Mouse (Mus musculus): ENCODE results near the gene Zfp324.

Gene Zfp324

DNA sequence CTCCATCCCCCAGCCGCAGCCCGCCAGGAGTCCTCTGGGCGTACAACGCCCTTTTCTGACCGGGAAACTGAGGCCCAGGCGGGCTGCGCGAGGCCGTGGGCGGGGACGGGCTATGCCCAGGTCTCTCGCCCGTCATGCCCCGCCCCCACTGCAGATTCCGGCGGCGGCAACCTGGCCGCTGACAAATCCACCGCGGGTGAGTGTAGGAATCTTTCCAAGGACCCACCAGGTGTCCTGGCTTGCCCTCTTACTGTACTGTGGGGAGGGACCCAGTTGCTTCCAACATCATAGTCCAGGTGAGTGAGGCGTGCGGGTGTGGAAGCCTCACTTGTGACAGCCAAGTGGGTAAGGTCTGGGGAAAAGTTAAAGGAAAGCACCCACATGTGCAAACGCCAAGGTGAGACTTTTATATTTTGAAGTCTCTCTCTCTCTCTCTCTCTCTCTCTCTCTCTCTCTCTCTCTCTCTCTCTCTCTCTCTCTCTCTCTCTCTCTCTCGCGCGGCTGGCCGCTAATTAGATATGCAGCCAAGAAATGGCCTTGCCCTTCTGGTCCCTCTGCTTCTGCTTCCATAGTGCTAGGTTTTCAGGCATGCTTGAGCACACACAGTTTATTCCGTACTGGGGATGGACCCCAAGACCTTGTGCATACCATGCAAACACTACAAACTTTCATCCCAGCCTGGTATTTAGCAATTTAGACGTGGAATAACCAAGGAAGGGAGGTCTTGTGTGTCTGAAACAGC, 637 bp downstream of the Zfp324 start:
- peak in 1 of 2 experiments; percentile 60 for DNase-seq (ENCODE audit: low spot score in 2 of 2)

DNA sequence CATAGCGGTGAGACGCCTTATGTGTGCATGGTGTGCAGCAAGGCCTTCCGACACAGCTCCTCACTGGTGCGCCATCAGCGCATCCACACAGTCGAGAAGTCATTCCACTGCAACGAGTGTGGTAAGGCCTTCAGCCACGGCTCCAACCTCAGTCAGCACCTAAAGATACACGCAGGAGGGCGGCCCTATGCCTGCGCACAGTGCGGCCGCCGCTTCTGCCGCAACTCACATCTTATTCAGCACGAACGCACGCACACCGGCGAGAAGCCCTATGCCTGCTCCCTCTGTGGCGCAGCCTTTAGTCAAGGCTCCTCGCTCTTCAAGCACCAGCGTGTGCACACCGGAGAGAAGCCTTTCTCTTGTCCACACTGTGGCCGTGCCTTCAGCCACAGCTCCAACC, 5.3 kb downstream of the Zfp324 start:
- no peak for DNase-seq (ENCODE audit: low spot score in 2 of 2)

DNA sequence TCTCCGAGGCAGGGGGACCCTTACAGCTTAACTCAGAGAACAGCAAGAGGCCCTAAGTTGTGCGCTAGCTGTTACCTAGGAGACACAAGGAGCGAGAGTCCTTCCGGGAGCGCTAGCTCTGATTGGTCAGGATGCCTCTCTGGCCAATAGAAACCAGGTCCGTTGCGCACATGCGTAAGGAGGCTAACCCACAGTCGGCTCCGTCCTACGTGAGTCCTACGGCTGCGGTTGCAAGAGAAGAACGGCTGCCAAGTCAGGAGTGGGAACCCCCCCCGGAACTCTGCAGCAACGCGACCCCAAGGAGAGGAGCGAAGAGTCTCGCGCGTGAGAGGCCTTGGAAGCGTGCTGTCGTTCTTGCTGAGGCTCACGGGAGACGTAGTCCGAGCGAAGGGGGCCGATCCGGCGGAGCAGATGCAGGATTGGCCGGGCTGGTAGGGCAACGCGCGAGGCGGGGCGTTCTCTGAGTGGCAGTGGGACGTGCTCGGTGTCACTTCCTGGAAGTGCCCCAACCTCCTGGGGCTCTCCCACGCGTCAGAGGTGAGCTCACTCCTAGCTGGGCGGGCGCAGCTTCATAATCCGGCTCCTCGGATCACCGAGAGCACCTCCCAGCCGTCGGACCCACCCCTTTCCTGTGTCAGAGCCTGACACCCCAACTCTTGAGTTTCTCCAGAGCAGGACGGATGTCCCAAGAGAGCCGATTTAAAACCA, 12.2 kb downstream of the Zfp324 start, which contains the start of gene Zfp446:
Gene Zfp446 (plus strand): TSS at position 167 of the 708 bp plus-strand sequence.
- peak; percentile 99 to 100 for DNase-seq (ENCODE audit: low spot score in 2 of 2)

DNA sequence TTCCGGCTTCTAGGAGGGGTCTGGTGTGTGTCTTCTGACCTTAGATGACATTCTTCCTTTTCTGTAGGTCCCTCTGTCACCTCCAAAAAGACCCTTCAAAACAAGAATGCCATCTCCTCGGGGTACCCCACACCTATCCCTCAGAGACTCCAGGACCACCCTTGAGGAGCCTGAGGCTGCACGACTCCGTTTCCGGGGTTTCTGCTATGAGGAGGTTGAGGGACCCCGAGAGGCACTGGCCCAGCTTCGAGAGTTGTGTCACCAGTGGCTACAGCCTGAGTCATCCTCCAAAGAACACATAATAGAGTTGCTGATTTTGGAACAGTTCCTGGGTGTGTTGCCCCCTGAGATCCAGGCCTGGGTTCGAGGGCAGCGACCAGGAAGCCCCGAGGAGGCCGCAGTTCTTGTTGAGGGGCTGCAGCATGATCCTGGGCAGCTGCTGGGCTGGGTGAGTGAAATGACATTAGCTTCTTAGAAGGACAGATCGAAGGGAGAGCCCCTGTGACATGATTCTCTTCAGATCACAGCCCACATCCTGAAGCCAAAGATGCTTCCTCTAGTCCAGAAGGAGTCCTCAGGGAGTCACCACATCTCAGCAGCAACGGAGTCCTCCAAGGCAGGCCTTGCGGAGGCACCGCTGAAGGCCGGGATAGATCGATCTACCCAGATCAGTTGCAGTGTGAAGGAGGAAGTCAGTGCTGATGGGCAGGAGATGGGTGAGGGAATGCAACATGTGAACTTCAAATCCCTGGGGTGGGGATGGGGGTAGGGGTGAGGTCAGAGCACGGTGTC, 13.5 kb downstream of the Zfp324 start:
- DNase-seq (ENCODE audit: low spot score in 2 of 2) = no peak

DNA sequence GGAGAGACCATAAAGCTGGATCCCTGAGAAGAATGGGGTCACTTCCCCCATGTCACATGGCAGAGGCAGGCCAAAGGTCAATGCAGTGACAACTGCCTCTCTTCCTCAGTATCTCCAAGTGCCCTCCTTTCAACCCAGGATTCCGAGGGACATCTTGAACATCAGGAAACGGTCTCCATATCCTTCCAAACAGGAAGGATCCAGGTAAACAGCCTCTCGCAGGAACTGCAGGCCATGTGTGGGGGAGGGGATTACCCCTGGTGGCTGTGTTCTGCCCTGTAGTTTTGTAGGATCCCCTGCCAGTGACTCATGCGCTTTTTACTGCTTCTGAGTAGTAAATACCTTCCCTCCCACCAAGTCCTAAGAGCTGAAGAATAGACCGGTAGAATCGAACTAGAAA, 14.1 kb downstream of the Zfp324 start:
- no peak for DNase-seq (ENCODE audit: low spot score in 2 of 2)

DNA sequence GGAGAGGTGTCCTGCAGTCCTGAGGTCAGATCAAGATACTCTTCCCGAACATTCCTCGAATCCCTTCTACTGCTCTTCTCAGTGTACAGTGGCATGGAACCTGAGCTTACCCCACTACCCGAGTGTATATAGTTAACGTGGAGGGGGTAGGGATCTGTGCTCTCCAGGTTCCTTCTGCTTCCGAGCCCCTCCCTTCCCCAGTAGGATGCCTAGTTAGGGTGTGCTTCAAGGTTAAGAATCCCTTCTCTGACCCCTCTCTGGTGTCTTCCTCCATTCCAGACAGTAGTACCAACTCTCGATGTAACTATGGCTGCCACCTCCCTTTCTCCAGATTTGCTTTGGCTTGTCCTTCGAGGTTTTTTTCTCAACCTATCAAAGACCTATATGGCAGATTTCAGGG, 14.7 kb downstream of the Zfp324 start:
- DNase-seq (ENCODE audit: low spot score in 2 of 2) = no peak

DNA sequence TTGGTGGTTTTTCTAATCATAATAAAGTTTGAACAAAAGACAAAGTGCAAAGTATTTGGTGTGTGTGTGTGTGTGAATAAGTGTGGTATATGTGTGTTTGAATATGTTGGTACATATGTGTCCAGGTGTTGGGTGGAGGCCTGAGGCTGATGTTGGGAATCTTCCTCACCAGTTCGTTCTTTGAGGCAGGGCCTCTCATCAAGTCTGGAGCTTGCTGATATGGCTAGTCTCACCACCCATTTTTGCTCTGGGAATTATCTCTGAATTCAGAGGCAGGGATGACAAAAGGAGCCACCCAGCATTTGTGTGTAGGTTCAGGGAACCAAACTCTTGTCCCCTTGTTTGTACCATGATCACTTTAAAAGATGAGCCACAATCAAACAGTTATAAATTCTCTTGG, 20.1 kb downstream of the Zfp324 start:
- DNase-seq (ENCODE audit: low spot score in 2 of 2) = no peak

DNA sequence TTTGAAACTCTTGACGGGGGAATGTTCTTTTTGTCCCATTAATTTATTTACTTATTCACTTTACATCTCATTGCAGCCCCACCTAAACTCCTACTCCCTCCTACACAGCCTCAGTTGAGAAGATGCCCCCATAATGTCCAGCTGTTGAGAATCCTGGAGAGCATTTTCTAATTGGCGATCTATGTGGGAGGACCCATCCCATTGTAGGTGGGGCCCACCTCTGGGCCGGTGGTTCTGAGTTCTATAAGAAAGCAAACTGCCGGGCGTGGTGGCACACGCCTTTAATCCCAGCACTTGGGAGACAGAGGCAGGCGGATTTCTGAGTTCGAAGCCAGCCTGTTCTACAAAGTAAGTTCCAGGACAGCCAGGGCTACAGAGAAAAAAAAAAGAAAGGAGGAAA, 21.3 kb downstream of the Zfp324 start:
- no peak for DNase-seq (ENCODE audit: low spot score in 2 of 2)

DNA sequence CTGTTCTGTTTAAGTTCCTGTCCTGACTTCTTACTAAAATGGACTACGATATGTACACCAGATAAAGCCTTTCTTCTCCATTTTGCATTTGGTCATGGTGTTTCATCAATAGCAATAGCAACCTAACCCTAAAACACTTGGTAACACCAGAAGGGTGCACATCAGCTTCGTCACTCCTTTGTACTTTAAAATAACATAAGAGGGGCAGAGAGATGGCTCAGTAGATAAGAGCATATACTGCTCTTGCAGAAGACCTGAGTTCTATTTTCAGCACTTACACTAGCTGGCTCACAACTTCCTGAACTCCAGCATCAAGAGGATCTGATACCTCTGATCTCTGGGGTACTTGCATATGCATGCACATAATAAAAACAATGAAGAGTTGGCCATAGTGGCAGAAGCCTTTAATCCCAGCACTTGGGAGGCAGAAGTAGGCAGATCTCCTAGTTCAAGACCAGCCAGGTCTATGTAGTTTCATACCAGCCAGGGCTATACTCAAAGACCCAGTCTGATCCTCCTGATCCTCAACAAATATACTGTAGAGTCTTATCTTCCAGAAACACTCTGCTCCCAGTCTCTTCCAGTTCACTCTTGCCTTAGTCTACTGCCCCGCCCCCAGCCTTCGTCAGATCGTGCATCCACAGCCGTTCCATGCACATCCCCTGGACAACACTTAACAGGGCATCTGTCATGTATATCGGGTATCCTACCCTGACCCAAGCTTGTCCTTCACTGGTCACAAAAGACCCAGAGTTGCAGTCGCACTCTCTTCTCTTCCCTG, 22.0 kb downstream of the Zfp324 start:
- no peak for DNase-seq (ENCODE audit: low spot score in 2 of 2)

DNA sequence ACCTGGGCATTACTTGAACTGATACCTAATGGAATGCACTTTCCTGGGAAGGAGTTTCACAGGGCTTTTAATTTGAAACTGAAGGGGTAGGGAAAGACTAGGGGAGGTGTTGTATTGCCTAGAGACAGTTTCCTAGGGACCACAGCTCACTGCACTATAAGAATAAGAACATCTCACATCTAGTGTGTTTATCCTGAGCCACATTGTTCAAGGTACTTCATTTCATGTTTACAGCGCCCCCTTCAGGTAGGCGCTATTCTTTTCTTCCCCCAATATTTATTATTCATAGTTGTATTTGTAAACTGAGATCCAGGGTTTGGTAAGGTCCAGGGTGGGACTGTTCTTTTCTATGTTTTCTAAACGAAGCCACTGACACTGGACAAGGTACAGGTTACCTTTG, 26.6 kb downstream of the Zfp324 start:
- no peak for DNase-seq (ENCODE audit: low spot score in 2 of 2)

DNA sequence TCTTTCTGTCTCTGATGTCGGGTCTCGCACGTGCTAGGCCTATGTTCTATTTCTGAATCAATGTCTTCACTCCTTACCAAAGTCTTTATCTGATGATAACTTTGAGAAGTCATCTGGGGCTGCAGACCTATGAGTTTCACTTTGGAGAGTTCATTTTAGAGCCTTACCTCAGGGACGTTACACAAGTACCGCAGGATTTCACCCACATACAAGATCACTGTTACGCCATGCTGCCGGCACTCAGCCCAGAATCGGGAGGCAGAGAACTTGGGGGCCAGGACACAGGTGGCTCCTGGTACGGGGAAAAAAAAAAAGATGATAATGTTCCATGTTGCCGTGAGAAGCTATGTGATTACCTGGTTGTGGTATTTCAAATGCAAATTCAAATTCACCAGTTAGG, 27.5 kb downstream of the Zfp324 start:
- no peak for DNase-seq (ENCODE audit: low spot score in 2 of 2)

DNA sequence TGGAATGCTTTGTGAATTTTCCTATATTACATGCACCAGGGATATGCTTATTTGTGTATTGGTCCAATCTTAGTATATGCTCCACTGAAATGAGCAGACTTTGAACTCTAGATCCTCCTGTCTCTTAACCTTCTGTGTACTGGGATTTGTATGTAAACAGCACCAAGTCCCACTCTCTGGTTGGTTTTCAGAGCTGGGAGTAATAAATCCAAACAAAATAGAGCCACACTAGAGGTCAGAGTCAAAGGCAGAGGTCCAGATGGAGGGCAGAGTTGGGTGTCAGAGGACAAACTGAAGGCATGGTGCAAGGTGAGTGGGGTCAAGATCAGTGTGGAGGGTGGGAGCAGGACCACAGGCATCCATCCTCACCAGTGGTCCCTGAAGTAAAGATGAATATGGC, 30.2 kb downstream of the Zfp324 start:
- no peak for DNase-seq (ENCODE audit: low spot score in 2 of 2)

DNA sequence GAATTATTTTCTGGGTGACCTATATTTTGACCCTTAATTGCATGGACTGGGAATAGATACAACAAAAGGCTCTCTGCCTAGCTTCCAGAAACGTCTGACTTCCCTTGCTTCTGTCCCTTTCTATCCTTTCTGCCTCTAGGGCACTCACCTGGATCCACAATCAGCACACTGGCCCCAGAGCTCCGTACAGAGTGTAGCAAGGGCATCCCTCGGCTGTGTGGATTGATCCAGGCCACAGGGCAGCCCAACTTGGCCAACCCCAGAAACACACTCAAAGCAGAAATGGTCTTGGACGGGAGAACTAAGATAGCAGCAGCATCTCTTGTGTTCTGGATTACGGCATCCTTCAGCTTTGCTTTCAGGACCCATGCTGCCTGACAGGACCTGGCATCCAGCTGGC, 31.6 kb downstream of the Zfp324 start:
- DNase-seq (ENCODE audit: low spot score in 2 of 2) = no peak

DNA sequence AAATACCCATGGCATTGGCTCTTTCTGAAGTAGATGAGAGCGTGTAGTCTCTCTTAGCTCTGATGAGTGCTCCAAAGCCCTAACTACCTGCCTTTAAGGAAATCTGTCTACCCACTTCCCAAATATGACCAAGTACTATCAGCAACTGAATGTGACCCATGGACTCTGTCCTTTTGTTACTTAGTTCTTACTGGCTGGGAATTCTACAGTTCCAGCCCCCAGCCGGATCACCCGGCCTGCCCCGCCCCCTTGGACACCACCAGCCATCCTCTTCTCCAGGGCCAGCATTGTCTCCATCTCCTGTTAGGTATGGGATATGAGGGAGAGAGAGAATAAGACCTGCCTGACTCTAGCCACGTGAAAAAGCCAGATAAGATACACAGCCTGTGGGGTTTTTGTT, 32.4 kb downstream of the Zfp324 start, which contains the start of gene Slc27a5:
Gene Slc27a5 (minus strand): TSS at position 140 of the 400 bp plus-strand sequence.
- no peak for DNase-seq (ENCODE audit: low spot score in 2 of 2)

DNA sequence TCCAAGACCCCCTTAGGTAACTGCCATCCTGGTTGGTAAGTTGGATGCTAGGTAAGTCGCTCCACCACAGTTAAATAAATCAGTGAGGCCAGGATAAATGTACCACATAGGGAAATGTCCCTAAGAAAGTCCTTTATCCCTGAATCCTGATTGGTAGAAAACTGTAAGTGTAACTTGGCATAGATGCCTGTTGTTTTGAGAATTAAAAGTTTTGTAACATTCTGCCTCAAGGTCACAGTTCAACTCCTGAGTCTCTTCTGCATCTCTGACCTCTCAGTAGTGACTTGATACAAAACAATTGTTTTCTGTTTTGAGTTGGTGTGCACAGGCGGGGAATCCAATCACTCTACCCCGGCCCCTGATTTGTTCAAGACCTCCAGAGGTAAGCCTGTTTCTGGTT, 33.2 kb downstream of the Zfp324 start, which contains the start of gene Trim28:
Gene Trim28 (plus strand): TSS at position 264 of the 400 bp plus-strand sequence.
- no peak for DNase-seq (ENCODE audit: low spot score in 2 of 2)

DNA sequence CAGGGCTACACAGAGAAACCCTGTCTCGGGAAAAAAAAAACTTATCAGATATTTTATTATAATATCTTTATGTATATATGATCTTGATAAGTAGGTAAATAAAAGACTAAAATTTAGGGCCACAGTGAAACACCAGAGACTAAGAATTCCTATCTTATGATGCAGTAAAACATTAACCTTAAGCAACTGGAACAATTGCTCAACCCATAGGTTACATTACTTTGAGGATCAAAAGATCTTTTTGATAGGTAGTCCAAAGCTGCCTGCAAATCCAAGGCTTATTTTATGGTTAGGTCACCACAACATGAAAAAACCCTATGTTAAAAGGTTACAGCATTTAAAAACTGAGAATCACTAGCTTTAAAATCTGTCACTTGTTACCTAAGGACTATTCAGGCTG, 35.9 kb downstream of the Zfp324 start:
- DNase-seq (ENCODE audit: low spot score in 2 of 2) = no peak

DNA sequence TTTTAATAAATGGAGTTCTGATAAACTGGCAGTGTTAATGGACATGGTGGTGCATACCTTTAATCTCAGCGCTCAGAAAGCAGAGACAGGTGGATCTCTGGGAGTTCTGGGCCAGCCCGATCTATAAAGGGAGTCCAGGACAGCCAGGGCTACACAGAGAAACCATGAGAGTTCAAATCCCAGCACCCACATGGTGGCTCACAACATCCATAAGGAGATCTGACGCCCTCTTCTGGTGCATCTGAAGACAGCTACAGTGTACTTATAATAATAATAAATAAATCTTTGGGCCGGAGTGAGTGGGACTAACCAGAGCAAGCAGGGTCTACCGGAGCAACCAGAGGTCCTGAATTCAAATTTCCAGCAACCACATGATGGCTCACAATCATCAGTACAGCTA, 37.7 kb downstream of the Zfp324 start:
- no peak for DNase-seq (ENCODE audit: low spot score in 2 of 2)

DNA sequence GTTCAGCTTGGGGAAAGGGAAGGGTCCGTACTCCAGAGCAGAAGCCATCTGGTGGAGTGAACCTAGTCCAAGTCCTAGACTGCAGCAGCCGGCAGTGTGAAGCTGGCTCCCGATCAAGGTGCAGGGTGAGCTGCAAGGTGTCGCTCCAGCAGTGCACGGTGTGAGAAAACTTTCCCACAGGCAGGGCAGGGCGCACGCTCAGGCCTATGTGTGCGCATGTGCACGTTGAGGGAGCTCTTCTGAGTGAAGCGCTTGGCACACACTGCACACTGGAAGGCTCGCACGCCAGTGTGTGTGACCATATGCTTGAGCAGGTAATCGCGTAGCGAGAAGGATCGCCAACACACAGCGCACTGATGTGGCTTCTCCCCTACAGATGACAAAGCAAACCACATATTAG, 40.4 kb downstream of the Zfp324 start:
- no peak for DNase-seq (ENCODE audit: low spot score in 2 of 2)

DNA sequence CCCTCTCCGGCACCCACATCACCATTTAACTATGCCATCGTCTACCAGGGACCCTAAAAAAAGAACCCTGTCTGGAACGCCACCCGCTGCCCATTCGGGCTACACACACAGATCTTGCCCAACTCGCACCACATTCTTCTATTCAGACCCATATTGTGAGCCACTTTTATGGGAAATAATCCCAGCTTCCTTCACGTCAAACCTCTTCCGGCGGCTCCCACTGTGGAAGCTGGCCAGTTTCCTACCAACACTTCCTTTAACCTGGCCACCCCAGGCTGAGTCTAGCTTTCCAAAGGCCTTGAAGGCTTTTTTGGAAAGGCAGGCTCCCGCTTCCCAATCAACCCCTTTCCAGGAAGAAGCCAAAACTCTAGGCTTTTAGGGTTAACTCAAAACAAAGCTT, 40.9 kb downstream of the Zfp324 start:
- DNase-seq (ENCODE audit: low spot score in 2 of 2) = no peak

DNA sequence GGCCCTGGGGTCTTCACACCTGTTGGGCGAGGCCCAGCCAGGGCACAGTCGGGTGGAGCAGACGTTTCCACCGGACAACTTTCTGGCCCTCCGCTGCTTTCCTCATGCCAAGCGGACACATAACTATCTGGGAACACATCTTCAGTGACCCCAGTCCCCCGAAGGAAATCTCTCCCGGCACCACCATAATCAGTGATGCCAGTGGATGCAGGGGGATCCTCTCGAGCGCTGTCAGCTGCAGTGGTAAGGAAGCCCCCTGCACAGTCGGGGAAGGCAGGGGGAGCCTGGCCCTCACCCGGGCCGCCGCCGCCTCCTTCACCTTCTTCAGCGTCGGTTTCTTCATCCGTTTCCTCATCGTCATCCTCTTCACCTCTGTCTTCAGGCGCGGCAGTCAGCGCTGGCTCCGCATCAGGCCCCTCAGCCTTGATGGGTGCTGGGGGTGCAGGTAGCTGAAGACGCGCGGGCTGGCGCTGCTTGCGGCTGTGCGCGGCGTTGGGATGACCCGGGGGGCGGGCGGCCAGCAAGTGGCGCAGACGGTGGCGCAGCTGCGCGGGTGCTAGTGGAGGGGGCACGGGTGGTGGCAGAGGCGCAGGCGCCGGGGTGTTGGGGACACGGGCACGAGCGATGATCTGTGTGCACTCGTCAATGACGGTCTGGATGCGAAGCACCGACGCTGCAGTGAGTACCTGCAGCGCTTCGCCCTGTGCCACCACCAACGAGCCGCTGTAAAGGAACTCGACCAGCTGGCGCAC, 41.9 kb downstream of the Zfp324 start:
- no peak for DNase-seq (ENCODE audit: low spot score in 2 of 2)
